Mouse (Mus musculus): ENCODE results near the gene D10Jhu81e. TPM values are rescaled to one million over a fixed set of nuclear protein-coding genes. Genes with fewer than 3 reads are reported as not detected.

Gene D10Jhu81e
- polyA plus RNA-seq (2014; fragmentation: Illumina TruSeq; extraction: RNeasy Lipid Tissue Mini Kit (QIAGEN cat#74804); ENCODE audit: insufficient read depth, low read depth, low replicate concordance) = 73.6 TPM

GRCm38 (mm10) chr10:78169281-78170042, at the start of gene D10Jhu81e:
Gene D10Jhu81e, minus strand, starts transcription at chr10:78169782.

GRCm38 (mm10) chr10:78184531-78185380, 15.2 kb upstream of the D10Jhu81e start, which contains the start of gene Pwp2:
Gene Pwp2, minus strand, starts transcription at chr10:78185149.

Other genes with a start within 250 kb of the D10Jhu81e start
- 0.96 TPM for gene Trpm2, start 199.2 kb downstream of the D10Jhu81e start, polyA plus RNA-seq (2014; fragmentation: Illumina TruSeq; extraction: RNeasy Lipid Tissue Mini Kit (QIAGEN cat#74804); ENCODE audit: insufficient read depth, low read depth, low replicate concordance)
- 9.4 TPM for gene 1810043G02Rik, start 191.3 kb downstream of the D10Jhu81e start, polyA plus RNA-seq (2014; fragmentation: Illumina TruSeq; extraction: RNeasy Lipid Tissue Mini Kit (QIAGEN cat#74804); ENCODE audit: insufficient read depth, low read depth, low replicate concordance)
- 21.7 TPM for gene Pfkl, start 159.7 kb downstream of the D10Jhu81e start, polyA plus RNA-seq (2014; fragmentation: Illumina TruSeq; extraction: RNeasy Lipid Tissue Mini Kit (QIAGEN cat#74804); ENCODE audit: insufficient read depth, low read depth, low replicate concordance)
- gene Dnmt3l, start 127.8 kb downstream of the D10Jhu81e start, polyA plus RNA-seq (2014; fragmentation: Illumina TruSeq; extraction: RNeasy Lipid Tissue Mini Kit (QIAGEN cat#74804); ENCODE audit: insufficient read depth, low read depth, low replicate concordance) = 0.54 TPM
- gene Aire, start 126.2 kb downstream of the D10Jhu81e start, polyA plus RNA-seq (2014; fragmentation: Illumina TruSeq; extraction: RNeasy Lipid Tissue Mini Kit (QIAGEN cat#74804); ENCODE audit: insufficient read depth, low read depth, low replicate concordance) = not detected
- gene Icosl, start 100.5 kb downstream of the D10Jhu81e start, polyA plus RNA-seq (2014; fragmentation: Illumina TruSeq; extraction: RNeasy Lipid Tissue Mini Kit (QIAGEN cat#74804); ENCODE audit: insufficient read depth, low read depth, low replicate concordance) = 11.7 TPM
- 6.2 TPM for gene Pwp2, start 15.4 kb upstream of the D10Jhu81e start, polyA plus RNA-seq (2014; fragmentation: Illumina TruSeq; extraction: RNeasy Lipid Tissue Mini Kit (QIAGEN cat#74804); ENCODE audit: insufficient read depth, low read depth, low replicate concordance)
- gene Trappc10, start 74.9 kb upstream of the D10Jhu81e start, polyA plus RNA-seq (2014; fragmentation: Illumina TruSeq; extraction: RNeasy Lipid Tissue Mini Kit (QIAGEN cat#74804); ENCODE audit: insufficient read depth, low read depth, low replicate concordance) = 13.2 TPM
- gene Agpat3, start 182.7 kb upstream of the D10Jhu81e start, polyA plus RNA-seq (2014; fragmentation: Illumina TruSeq; extraction: RNeasy Lipid Tissue Mini Kit (QIAGEN cat#74804); ENCODE audit: insufficient read depth, low read depth, low replicate concordance) = 59.9 TPM
- 89.4 TPM for gene Rrp1, start 243.3 kb upstream of the D10Jhu81e start, polyA plus RNA-seq (2014; fragmentation: Illumina TruSeq; extraction: RNeasy Lipid Tissue Mini Kit (QIAGEN cat#74804); ENCODE audit: insufficient read depth, low read depth, low replicate concordance)

Measured in lung, adult 10 weeks (tissue).